Mouse (Mus musculus): ENCODE results near the gene Ms4a14. TPM values are rescaled to one million over a fixed set of nuclear protein-coding genes. Genes with fewer than 3 reads are reported as not detected.

Ms4a14 gene
- polyA plus RNA-seq, 1 experiment from 2014 or later = 0.04 TPM

Other genes with a start within 250 kb of the Ms4a14 start
- gene Ms4a8a, start 233.4 kb downstream of the Ms4a14 start, polyA plus RNA-seq (2015; fragmentation: Nextera tagmentation; extraction: Ambion mirVana) = not detected in 2 replicates
- not detected in 2 replicates for gene 1700017D01Rik, start 183.6 kb downstream of the Ms4a14 start, polyA plus RNA-seq (2015; fragmentation: Nextera tagmentation; extraction: Ambion mirVana)
- not detected in 2 replicates for gene 1700025F22Rik, start 149.1 kb downstream of the Ms4a14 start, polyA plus RNA-seq (2015; fragmentation: Nextera tagmentation; extraction: Ambion mirVana)
- gene Ms4a13, start 117.7 kb downstream of the Ms4a14 start, polyA plus RNA-seq (2015; fragmentation: Nextera tagmentation; extraction: Ambion mirVana) = not detected in 2 replicates
- gene Ms4a12, start 82.0 kb downstream of the Ms4a14 start, polyA plus RNA-seq (2015; fragmentation: Nextera tagmentation; extraction: Ambion mirVana) = not detected in 2 replicates
- gene Ms4a1, start 48.2 kb downstream of the Ms4a14 start, polyA plus RNA-seq (2015; fragmentation: Nextera tagmentation; extraction: Ambion mirVana) = not detected in 2 replicates
- not detected in 2 replicates for gene Ms4a5, start 30.6 kb downstream of the Ms4a14 start, polyA plus RNA-seq (2015; fragmentation: Nextera tagmentation; extraction: Ambion mirVana)
- gene Ms4a7, start 21.7 kb upstream of the Ms4a14 start, polyA plus RNA-seq (2015; fragmentation: Nextera tagmentation; extraction: Ambion mirVana) = 3.8 and 5.4 TPM in 2 replicates
- gene Ms4a4a, start 61.1 kb upstream of the Ms4a14 start, polyA plus RNA-seq (2015; fragmentation: Nextera tagmentation; extraction: Ambion mirVana) = 3.3 and 3.9 TPM in 2 replicates
- gene Ms4a4c, start 90.3 kb upstream of the Ms4a14 start, polyA plus RNA-seq (2015; fragmentation: Nextera tagmentation; extraction: Ambion mirVana) = 0.32 and 1.2 TPM in 2 replicates
- 0.25 TPM in 1 of 2 replicates, not detected in the other for gene Ms4a4b, start 129.1 kb upstream of the Ms4a14 start, polyA plus RNA-seq (2015; fragmentation: Nextera tagmentation; extraction: Ambion mirVana)
- 2.2 and 2.5 TPM in 2 replicates for gene Ms4a6c, start 154.9 kb upstream of the Ms4a14 start, polyA plus RNA-seq (2015; fragmentation: Nextera tagmentation; extraction: Ambion mirVana)
- not detected in 2 replicates for gene Gm8369, start 171.5 kb upstream of the Ms4a14 start, polyA plus RNA-seq (2015; fragmentation: Nextera tagmentation; extraction: Ambion mirVana)
- gene Ms4a6b, start 202.1 kb upstream of the Ms4a14 start, polyA plus RNA-seq (2015; fragmentation: Nextera tagmentation; extraction: Ambion mirVana) = 2.5 and 2.7 TPM in 2 replicates
- not detected in 2 replicates for gene Ms4a4d, start 222.3 kb upstream of the Ms4a14 start, polyA plus RNA-seq (2015; fragmentation: Nextera tagmentation; extraction: Ambion mirVana)

Data from midbrain, embryonic 15.5 days (tissue).